Mouse (Mus musculus) MEL-GATA-1-ER (cell line): ENCODE results near the gene Emx1.
"Not testable (repeated sequence)": the region's sequence is repeated elsewhere in the genome, so short reads cannot be mapped to it uniquely, and the experiment has no call there.

Source experiments
- DNase-seq: peaks from one replicate; pipeline ENCODE4 v3.0.0-alpha.2; 2012; ENCODE audit warnings: low read depth; ENCODE audit errors: extremely low read depth

Emx1 gene

DNA sequence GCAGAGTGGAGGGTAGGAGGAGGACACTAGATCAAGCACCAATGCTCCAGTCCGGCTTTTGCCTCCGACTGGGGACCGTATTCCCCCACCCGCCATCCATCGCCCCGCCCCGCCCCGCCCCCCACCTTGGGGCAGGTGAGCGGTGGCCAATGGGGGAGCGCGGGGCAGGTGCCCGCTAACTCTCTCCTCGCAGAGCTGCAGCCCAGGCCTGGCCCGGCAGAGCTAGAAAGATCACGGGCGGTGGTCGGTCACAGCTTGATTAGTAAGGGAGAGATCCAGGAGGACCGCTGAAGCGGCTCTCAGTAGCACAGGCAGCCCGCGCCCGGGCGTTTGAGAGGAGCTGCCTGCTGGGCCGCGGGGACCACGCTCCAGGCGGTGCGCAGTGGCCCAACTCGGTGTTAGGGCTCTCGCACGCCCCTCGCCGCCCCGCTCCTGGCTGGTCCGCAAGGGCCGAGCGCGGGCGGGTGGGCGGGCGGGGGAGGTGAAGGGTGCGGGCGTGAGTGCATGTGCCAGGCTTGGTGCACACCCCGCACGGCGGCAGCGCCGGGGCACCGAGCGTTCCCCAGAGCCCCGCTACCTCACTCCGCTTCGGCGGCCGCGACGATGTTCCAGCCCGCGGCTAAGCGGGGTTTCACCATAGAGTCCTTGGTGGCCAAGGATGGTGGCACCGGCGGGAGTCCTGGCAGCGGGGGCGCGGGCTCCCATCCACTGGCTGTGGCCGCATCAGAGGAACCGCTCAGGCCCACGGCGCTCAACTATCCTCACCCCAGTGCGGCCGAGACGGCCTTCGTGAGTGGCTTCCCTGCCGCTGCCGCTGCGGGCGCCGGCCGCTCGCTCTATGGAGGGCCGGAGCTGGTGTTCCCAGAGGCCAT is at the start of gene Emx1:
Gene Emx1 (plus strand): TSS at position 99 of the 872 bp plus-strand sequence.
- DNase-seq, result no peak

DNA sequence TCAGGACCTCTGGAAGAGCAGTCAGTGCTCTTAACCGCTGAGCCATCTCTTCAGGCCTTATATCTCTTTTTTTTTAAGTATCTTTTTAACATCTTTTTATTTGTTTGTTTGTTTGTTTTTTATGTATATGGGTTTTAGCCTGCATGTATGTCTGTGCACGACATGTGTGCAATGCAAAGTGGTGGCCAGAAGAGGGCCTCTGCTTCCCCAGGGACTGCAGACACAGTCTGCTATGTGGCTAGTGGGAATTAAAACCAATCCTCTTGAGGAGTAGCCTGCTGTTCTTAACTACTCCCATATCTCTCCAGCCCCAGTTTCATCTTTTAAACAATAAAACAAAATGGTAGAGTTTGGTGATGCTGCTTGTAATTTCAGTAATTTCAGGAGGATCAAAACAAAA is 47.7 kb upstream of the Emx1 start:
- DNase-seq, result no peak

DNA sequence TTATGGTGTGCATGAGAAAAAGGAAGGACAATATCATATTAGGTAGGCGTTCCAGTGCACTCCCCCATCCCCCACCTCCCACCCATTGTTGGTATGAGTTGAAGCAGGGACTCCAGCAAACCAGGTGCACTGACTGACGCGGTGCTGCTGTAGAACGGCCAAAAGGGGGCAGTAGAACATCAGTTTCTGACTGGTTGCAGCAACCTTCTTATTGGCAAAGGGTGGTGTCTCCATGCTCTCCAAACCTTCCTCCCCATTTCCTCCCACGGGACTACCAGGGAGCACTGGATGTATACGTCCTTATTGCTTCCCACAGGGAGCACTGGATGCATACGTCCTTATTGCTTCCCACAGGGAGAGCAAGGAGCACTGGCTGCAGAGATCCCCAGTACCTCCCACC is 46.2 kb upstream of the Emx1 start:
- DNase-seq, result peak; percentile 53

- no peak for DNase-seq
Measured at GRCm38 (mm10) chr6:85144466-85144865, 42.8 kb upstream of the Emx1 start.

- DNase-seq, result no peak
Measured at GRCm38 (mm10) chr6:85147636-85148035, 39.6 kb upstream of the Emx1 start.

GRCm38 (mm10) chr6:85150386-85150785 is 36.9 kb upstream of the Emx1 start:
- no peak for DNase-seq

DNA sequence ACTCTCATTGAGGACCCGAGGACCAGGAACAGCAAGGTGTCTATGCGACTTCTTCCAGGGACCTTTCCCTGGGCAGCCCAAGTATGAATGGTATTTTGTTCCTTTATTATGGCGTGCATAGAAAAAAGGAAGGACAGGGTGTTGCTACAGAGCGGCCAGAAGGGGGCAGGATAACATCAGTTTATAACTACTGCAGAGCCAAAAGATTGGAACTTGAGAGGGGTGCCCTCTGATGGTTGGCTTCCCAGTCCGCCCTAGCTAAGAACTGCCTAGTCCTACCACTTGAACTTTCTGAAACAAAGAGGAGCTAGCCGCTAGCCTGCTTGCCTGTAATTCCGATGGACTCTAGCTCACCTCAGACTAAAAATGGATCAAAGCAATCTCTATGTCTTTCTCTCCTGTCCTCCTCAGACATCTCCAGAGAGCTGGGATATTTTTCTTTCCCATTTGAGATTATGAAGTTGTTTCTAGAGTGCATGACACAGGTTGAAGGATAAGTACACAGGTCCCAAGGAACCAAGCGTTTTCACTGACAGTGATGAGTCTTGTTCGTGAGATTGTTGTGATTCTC is 33.2 kb upstream of the Emx1 start:
- DNase-seq, result peak; percentile 73

DNA sequence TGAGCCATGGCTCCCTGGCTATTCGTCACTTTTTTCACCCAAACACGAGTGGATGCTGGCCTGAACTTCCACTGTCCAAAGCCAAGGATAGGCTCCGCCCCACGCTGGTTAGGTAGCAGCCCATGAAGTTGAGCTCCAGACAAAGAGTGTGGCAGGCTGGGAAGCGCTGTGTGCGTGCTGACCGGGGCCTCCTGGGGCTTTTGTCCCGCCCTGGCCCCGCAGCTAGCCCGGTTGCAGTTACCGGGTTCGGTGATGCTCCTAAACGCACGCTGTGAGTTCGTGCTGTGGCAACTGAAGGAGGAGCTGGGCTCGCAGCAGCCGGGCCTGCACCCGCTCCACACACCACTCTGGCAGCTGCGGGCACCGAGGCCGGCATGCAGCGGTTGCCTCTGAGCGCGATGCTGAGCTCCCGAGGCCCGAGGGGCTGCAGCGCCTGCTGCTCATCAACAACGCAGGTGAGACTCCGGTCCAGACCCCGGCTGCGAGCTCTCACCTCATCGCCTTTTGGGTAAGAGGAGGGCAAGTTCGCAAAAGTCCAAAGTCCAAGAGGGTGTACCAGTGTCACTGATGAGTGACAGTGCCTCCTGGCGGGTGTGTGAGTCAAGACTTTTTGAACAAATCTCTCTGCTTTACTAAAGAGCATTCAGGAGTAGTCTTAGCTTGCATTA is 32.2 kb upstream of the Emx1 start:
- DNase-seq, result no peak

- DNase-seq, result not testable (repeated sequence)
Measured at GRCm38 (mm10) chr6:85156551-85156950, 30.7 kb upstream of the Emx1 start.

DNA sequence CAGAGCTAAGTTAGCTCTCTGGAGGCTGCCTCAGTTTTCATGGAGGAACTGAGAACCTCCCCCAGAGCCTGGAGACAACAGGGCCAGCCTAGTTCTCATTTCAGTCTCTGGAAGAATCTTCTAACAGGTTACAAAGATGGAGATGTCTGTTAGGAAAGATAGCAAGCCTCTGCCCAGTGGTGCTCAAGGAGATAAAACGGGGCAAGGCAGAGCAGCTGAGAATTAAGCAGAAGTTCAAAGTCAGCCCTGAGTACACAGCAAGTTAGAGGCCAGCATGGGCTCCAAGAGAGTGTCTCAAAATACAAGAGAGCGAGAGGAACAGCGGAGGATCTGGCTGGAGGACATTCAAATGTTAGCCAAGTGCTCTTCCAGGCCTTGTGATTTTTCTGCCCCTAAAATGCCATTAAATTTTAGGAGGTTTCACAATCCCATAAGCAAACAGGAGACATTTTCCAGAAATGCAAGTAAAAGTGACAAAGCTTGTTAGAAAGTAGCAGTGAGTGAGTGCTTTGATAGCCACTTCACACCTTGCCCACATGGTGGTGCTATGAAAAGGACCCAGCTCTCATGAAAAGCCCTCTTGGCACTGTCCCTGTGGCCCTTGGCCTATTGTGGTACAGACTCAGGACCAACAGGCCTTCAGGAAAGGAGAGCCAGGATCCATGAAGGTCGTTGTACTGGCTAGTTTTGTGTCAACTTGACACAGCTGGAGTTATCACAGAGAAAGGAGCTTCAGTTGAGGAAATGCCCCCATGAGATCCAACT is 29.0 kb upstream of the Emx1 start:
- DNase-seq, result peak; percentile 81

DNA sequence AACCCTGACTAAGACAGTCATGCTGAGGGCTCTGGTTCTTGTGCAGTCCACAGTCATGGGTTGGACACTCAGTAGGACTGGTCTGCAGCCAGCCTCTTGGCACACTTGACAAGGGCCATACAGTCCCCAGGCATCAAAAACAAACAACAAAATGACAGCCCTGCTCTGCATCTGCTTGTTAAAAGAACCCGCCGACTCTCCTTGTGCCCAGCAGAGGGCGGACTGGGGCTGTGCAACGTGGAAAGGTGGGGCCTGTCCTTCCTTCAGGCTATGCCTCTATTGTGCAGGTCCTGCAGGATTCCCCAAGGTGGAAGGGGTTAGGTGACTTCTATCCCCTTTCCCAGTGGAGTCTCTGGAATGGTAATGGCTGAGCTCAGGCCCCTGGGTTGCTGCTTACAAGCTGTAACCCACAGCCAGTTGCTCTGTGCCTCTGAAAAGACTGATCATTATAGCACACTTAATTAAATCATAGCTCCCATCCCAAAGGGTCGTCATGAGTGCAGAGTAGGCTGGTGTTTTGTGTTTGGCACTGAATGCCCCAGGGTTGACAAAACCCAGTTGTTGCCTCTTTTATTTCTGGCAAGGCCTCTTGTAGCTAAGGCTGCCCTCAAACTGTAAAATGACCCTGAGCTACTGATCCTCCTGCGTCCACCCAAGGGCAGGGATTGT is 28.0 kb upstream of the Emx1 start:
- peak; percentile 32 for DNase-seq

DNA sequence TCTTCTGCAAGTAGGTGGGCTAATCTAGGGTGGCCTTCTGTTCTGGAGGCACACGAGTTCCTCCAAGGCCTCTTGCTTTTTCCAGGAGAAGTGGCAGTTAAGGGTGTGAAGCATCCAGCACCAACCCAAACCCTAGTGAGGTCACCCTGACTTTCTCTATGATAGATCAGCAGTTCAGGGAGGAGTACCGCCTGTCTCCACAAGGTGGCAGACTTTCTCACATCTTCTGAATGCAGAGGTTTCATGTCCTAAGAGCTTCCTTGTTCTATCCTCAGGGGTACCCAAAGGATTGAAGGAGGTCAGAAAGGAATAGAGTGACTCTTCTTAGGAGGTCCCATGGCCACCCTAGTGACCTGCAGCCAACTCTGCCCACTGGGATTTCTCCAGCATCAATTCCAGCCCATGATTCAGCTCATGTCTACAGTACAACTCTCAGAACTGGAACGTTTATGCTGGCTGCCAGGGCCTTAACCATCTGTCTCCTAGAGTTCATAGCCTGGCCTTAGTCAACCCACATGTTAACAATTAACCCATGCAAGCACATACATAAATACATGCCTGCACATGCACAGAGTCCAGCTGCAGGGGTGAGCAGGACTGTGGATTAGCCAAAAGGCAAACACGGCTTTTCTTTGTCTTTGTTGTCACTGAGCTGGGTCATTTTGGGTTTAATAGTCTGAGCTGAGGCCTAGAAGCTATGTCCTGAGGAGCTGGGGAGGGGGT is 26.9 kb upstream of the Emx1 start:
- DNase-seq, result peak; percentile 63

DNA sequence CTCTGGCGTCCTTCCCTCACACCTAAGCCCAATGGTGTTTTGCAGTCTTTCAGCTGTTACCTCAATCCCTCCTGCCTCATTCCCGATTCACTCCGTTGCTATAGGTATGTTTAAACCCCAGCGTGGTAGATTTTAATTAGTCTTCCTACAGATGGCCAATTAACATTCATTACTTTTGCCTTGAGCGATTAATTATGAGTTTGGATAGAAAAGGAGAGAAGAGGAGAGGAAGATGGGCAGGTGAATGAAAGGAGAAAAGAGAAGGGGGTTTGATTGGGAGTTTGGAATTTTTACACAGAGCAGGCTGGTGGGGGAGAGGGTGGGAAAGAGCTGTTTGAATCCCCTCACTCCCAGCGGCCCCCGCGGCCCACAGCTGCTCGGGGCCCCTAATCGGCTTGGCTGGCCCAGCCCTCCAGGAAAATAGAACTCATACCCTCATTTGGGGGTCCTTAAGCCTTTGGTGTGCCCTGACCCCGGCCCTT is 21.8 kb upstream of the Emx1 start:
- DNase-seq, result no peak

DNA sequence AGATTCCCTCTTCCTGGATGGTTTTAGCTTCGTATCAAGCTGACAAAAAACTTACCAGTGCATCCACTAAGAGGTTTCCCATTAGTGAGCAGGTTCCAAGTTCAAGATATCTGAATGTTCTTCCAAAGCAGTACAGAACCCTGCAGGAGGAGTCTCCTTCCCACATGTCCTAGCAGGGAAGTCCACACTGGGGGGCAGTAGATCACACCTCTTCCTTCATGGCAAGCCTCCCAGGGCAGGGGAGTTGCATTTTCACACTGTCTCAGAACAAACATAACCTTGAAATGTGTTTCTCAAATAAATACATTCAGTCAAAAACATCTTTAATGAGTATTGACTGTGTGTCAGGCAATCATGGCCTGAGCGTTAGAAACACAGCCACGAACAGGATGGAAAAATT is 7.7 kb upstream of the Emx1 start:
- DNase-seq, result no peak

DNA sequence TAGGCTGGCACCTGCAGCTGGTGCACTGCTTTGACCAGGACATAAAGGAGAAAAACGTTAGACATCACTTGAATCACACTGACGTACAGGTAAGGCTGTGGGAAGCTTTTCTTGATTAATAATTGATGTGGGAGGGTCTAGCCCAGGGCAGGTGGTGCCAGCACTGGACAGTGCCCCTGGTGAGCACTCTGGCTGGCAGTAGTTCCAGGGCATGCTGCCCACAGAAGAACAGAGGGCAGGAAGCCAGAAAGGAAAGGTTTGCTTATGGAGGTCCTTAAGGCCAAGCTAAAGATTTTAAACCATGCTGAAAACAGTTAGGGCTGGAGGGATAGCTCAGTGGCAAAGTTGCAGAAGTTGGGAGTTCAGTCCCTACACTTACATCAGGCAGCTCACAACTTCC is 7.2 kb upstream of the Emx1 start:
- no peak for DNase-seq

- DNase-seq, result no peak
Measured at GRCm38 (mm10) chr6:85183951-85184350, 3.3 kb upstream of the Emx1 start.

DNA sequence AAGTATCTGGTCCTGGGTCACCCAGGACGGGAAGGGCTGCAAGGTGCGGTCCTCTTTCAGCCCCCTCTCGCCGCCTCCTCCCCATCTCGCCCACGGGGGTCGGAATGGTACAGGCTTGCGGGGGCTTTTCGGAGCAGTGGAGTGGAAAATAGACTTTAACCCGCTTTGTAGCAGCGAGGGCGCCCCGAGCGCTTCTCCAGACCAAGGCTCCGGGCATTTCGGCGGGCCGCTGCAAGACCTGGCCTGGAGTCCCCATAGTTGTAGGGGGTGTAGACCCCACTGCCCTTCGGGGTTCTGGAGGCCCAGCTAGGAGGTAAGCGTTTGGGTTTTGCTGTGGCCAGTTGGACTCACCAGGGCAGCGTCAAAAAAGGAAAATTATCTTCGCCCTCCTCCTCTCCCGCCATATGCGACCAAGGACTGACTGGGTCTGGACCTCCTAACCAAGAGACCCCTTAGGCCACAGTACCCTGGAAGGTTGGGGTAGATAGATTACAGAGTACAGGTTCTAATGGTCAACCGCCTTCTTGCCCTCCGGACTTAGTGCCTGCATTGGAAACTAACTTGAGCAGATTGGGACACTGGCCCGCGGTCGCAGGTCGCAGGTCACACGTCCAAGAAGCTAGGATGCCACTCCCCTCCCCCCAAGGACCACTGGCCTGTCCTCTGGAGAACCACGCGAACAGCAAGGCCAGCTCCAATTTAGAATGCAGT is 1.1 kb upstream of the Emx1 start:
- DNase-seq, result no peak

DNA sequence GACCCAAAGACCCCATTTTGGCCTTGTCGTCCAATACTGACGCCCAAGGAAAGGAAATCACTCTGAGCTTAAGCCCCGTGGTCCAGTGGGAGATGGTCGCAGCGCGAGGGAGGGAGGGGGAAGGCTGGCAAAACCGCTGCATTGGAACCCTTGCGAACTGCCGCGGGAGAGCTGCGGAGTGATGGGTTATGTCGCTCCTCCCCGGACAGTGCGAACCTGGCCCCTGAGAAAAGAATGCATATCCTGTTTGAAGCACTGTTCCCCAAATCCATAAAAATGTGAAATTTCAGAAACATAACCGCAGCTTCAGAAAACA is 536 bp upstream of the Emx1 start:
- DNase-seq, result no peak

- DNase-seq, result no peak
Measured at GRCm38 (mm10) chr6:85188256-85189110, 1.2 kb downstream of the Emx1 start.
